Mouse (Mus musculus): ENCODE measurements at regions not wholly inside any gene's neighbourhood (a gene's known extent, or its start where the extent isn't known, plus 50 kb on each side); places are given as distances from the start of the nearest gene placed in this dataset.

- H3K4me1 ChIP-seq (replicated peaks): no peaks in the 10 kb centered on the region
- no peak for ATAC-seq
- no peak overlapping the region for H3K4me2 ChIP-seq (replicated peaks)
- 73% methylated on average over 5 of the region's 5 CpGs for WGBS
- no peak overlapping the region for H3K27ac ChIP-seq
- no peaks in the 10 kb centered on the region for H3K9me3 ChIP-seq
- H3K9ac ChIP-seq: no peak overlapping the region
- no peaks in the 10 kb centered on the region for H3K36me3 ChIP-seq
- H3K27me3 ChIP-seq (replicated peaks): no peaks in the 10 kb centered on the region
- no peak overlapping the region for H3K4me3 ChIP-seq (replicated peaks)
Measured at GRCm38 (mm10) chr17:9281891-9282290, 140.0 kb upstream of the Gm17728 start.

DNA sequence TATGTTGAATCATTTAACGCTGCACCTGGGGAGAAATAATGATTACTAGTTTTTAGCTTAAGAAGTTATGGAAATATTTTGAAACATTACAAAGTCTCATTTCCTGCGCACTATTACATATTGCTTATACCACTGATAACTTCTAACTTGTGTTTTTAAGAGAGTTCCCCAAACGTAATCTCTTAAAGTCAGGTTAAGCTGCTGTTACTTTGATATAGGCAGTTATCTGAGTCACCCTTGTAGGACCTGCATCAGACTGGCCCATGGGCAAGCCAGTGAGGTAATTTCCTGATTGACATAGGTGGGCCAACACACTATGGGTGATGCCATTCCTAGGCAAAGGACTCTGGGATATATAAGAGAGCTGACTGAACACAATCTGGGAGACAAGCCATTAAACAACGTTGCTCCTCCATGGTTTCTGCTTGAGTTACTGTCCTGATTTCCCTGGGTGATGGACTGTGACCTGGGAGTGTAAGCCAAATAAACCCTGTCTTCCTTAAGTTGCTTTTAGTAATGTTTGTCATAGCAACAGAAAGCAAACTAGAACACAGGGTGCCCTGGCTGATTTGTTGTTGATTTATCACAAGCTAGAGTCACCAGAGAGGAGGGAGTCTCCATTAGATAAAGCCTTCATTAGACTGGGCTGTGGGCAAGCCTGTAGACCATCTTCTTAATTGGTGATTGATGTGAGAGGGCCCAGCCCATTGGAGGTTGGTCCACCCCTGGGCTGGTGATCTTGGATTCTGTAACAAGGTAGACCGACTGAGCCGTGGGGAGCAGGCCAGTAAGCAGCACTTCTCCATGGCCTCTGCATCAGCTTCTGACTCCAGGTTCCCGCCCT, 139.3 kb upstream of the Gm17728 start:
- Histone ChIP-seq H3K27me3 (replicated peaks) (no peaks in the 10 kb centered on the region), H3K9me3 (no peaks in the 10 kb centered on the region), H3K4me3 (replicated peaks) (no peak overlapping the region), H3K36me3 (no peaks in the 10 kb centered on the region), H3K4me1 (replicated peaks) (no peaks in the 10 kb centered on the region), H3K9ac (no peak overlapping the region), H3K4me2 (replicated peaks) (no peak overlapping the region), H3K27ac (no peak overlapping the region)
- ATAC-seq: no peak
- 86% methylated on average over 7 of the region's 7 CpGs for WGBS

DNA sequence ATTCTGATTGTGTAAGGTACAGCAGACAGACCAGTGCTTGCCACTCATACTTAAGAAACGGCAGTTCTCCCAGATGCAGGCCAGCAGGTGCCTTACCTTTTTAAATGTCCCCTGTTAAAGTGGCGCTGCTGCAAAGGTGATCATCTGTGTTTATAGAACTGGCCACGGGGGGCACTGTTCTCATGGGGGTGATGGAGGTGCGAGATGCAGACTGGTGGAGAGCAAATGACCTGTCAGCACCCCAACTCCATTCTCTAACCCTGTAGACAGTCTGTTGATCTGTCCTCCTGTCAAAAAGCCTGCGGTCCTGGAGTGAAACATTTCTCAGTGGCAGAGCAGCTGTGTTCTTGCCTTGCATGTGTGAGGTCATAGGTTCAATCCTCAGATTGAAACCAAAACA, 135.4 kb upstream of the Gm17728 start:
- no peak overlapping the region for H3K4me3 ChIP-seq (replicated peaks)
- 56% methylated on average over 5 of the region's 5 CpGs for WGBS
- no peak for ATAC-seq
- no peak overlapping the region for H3K9ac ChIP-seq
- H3K27ac ChIP-seq: no peak overlapping the region
- no peaks in the 10 kb centered on the region for H3K9me3 ChIP-seq
- no peaks in the 10 kb centered on the region for H3K4me1 ChIP-seq (replicated peaks)
- H3K27me3 ChIP-seq (replicated peaks): no peaks in the 10 kb centered on the region
- no peak overlapping the region for H3K4me2 ChIP-seq (replicated peaks)
- no peaks in the 10 kb centered on the region for H3K36me3 ChIP-seq

- no peaks in the 10 kb centered on the region for H3K27me3 ChIP-seq (replicated peaks)
- H3K9ac ChIP-seq: no peak overlapping the region
- H3K4me3 ChIP-seq (replicated peaks): no peak overlapping the region
- no peaks in the 10 kb centered on the region for H3K9me3 ChIP-seq
- H3K4me2 ChIP-seq (replicated peaks): no peak overlapping the region
- no peaks in the 10 kb centered on the region for H3K4me1 ChIP-seq (replicated peaks)
- H3K27ac ChIP-seq: no peak overlapping the region
- no peaks in the 10 kb centered on the region for H3K36me3 ChIP-seq
- WGBS: 74% methylated on average over 6 of the region's 6 CpGs
- ATAC-seq: no peak
Measured at GRCm38 (mm10) chr17:9286834-9287233, 135.0 kb upstream of the Gm17728 start.

DNA sequence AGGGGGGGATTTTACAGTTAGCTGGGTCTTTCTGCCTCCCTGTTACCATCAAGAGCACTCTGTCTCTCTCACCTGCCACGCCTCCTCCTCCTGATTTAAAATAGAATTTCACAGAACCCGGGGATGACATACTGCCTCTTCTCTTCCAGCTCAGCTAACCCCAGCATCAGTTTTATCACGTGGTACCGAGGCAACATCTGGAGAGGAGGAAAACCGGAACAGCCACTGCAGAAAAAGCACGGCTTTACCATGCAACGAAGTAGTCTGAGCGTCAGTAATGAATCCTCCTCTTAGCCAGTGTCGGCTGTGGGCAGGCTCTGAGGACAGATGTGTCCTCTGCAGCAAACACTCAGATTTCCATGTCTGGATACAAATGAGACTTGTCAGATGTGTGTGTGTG, 134.2 kb upstream of the Gm17728 start:
- Histone ChIP-seq H3K9me3 (no peaks in the 10 kb centered on the region), H3K4me3 (replicated peaks) (no peak overlapping the region), H3K4me1 (replicated peaks) (no peaks in the 10 kb centered on the region), H3K9ac (no peak overlapping the region), H3K27ac (no peak overlapping the region), H3K27me3 (replicated peaks) (no peaks in the 10 kb centered on the region), H3K4me2 (replicated peaks) (no peak overlapping the region), H3K36me3 (no peaks in the 10 kb centered on the region)
- ATAC-seq: no peak
- 47% methylated on average over 9 of the region's 9 CpGs for WGBS

GRCm38 (mm10) chr17:9291601-9292000, 130.3 kb upstream of the Gm17728 start:
- WGBS: 45% methylated on average over 4 of the region's 4 CpGs
- Histone ChIP-seq H3K4me1 (replicated peaks) (no peaks in the 10 kb centered on the region), H3K4me2 (replicated peaks) (no peak overlapping the region), H3K27ac (no peak overlapping the region), H3K36me3 (no peaks in the 10 kb centered on the region), H3K9ac (no peak overlapping the region), H3K9me3 (no peaks in the 10 kb centered on the region), H3K27me3 (replicated peaks) (no peaks in the 10 kb centered on the region), H3K4me3 (replicated peaks) (no peak overlapping the region)
- ATAC-seq: no peak

DNA sequence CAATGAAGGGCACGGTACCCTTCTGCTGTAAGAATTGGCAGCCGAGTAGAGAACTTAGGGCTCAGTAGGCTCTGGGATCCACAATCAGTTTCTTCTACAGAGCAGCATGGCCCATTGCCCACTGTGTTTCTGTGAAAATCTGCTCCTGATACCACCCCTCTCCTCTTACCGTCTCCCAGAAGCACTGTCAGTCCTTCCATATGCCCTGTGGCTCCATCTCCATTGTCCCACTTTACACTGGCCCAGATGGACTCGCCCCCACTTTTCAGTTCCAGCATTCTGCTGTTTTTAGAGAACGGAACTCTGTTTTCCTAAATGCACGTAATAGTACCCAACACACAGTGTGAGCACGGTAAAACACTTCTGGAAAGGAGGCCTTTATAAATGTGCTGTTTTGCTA, 129.6 kb upstream of the Gm17728 start:
- no peak overlapping the region for H3K4me2 ChIP-seq (replicated peaks)
- no peaks in the 10 kb centered on the region for H3K9me3 ChIP-seq
- H3K4me1 ChIP-seq (replicated peaks): no peaks in the 10 kb centered on the region
- ATAC-seq: no peak
- H3K4me3 ChIP-seq (replicated peaks): no peak overlapping the region
- H3K36me3 ChIP-seq: no peaks in the 10 kb centered on the region
- no peaks in the 10 kb centered on the region for H3K27me3 ChIP-seq (replicated peaks)
- H3K9ac ChIP-seq: no peak overlapping the region
- 86% methylated on average over 7 of the region's 7 CpGs for WGBS
- no peak overlapping the region for H3K27ac ChIP-seq

- no peak overlapping the region for H3K27ac ChIP-seq
- H3K36me3 ChIP-seq: no peaks in the 10 kb centered on the region
- H3K4me3 ChIP-seq (replicated peaks): no peak overlapping the region
- no peak overlapping the region for H3K4me2 ChIP-seq (replicated peaks)
- no peak for ATAC-seq
- H3K9ac ChIP-seq: no peak overlapping the region
- H3K4me1 ChIP-seq (replicated peaks): no peaks in the 10 kb centered on the region
- H3K27me3 ChIP-seq (replicated peaks): no peaks in the 10 kb centered on the region
- H3K9me3 ChIP-seq: no peaks in the 10 kb centered on the region
- WGBS: 75% methylated on average over 1 of the region's 1 CpGs
Measured at GRCm38 (mm10) chr17:9296371-9296770, 125.5 kb upstream of the Gm17728 start.

GRCm38 (mm10) chr17:9298231-9298630, 123.6 kb upstream of the Gm17728 start:
- 93% methylated on average over 1 of the region's 1 CpGs for WGBS
- no peak for ATAC-seq

DNA sequence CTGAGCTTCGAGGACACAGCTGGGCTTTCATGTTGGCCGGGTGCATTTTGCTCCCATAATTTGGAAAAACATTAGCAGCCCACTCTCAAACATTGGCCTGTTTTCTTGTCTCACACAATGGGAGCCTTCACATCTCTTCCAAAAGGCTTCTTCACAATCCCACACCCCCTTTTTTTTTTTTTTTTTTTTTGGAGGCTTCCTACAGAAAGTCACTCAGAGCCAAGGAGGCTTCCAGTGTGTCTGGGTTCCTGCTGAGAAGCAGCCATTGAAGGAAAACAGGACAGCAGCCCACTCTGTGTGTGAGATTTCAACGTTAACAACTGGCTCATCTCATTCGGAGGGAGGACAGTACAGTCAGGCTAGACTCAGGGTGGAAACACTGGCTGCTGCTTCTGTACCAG, 120.8 kb upstream of the Gm17728 start:
- no peak overlapping the region for H3K4me2 ChIP-seq (replicated peaks)
- H3K4me3 ChIP-seq (replicated peaks): no peak overlapping the region
- H3K36me3 ChIP-seq: no peaks in the 10 kb centered on the region
- ATAC-seq: no peak
- no peaks in the 10 kb centered on the region for H3K4me1 ChIP-seq (replicated peaks)
- no peak overlapping the region for H3K9ac ChIP-seq
- no peak overlapping the region for H3K27ac ChIP-seq
- 42% methylated on average over 4 of the region's 4 CpGs for WGBS
- H3K27me3 ChIP-seq (replicated peaks): no peaks in the 10 kb centered on the region
- H3K9me3 ChIP-seq: no peaks in the 10 kb centered on the region

More at GRCm38 (mm10) chr17:9298231-9298630, 123.6 kb upstream of the Gm17728 start:
- H3K27ac ChIP-seq: no peak overlapping the region
- H3K9me3 ChIP-seq: no peaks in the 10 kb centered on the region
- no peaks in the 10 kb centered on the region for H3K27me3 ChIP-seq (replicated peaks)
- H3K4me1 ChIP-seq (replicated peaks): no peaks in the 10 kb centered on the region
- no peak overlapping the region for H3K4me3 ChIP-seq (replicated peaks)
- H3K9ac ChIP-seq: no peak overlapping the region
- no peak overlapping the region for H3K4me2 ChIP-seq (replicated peaks)
- no peaks in the 10 kb centered on the region for H3K36me3 ChIP-seq

DNA sequence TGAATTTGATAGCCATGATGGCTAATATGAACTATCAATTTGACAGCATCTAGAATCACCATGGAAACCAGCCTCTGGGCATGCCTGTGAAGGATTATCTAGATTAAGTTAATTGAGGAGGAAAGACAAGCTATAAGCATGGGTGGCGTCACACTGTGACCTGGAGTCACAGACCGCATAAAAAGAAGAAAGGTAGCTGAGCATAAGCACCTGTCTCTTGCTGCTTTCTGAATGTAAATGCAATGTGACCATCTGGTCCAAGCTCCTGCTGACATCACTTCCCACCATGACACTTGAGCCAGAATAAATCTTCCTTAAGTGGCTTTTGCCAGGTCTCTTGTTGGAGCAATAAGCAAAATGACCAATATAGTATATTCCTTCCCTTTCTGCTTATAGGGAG, 113.4 kb upstream of the Gm17728 start:
- ATAC-seq: no peak
- Histone ChIP-seq H3K36me3 (no peaks in the 10 kb centered on the region), H3K4me3 (replicated peaks) (no peak overlapping the region), H3K27me3 (replicated peaks) (no peaks in the 10 kb centered on the region), H3K9me3 (no peaks in the 10 kb centered on the region), H3K4me2 (replicated peaks) (no peak overlapping the region), H3K27ac (no peak overlapping the region), H3K4me1 (replicated peaks) (no peaks in the 10 kb centered on the region), H3K9ac (no peak overlapping the region)
- 83% methylated on average over 2 of the region's 2 CpGs for WGBS

DNA sequence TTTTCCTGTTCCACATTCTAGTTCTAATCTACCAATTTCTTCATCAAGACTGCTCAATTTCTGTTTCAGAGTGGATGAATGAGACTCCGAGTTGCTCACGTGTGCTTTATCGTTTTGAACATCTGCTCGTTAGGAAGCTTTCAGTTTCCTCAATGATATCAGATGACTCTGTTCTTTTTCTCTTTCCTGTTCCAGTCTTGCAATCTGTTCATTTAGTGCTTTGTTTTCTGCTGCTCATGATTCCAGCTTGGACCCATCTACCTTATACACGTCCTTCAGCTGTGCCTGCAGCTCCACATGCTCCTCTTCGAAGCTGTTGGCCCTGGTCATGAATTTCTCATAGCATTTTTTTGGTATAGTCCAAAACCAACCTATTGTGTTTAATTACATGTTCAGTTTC, 99.1 kb upstream of the Gm17728 start:
- ATAC-seq: no peak
- no peaks in the 10 kb centered on the region for H3K9me3 ChIP-seq
- H3K27ac ChIP-seq: no peak overlapping the region
- 80% methylated on average over 6 of the region's 6 CpGs for WGBS
- H3K4me3 ChIP-seq (replicated peaks): no peak overlapping the region
- no peaks in the 10 kb centered on the region for H3K4me1 ChIP-seq (replicated peaks)
- no peaks in the 10 kb centered on the region for H3K36me3 ChIP-seq
- H3K4me2 ChIP-seq (replicated peaks): no peak overlapping the region
- no peaks in the 10 kb centered on the region for H3K27me3 ChIP-seq (replicated peaks)
- no peak overlapping the region for H3K9ac ChIP-seq

- Histone ChIP-seq H3K27me3 (replicated peaks) (no peaks in the 10 kb centered on the region), H3K4me2 (replicated peaks) (no peak overlapping the region), H3K9me3 (no peaks in the 10 kb centered on the region), H3K27ac (no peak overlapping the region), H3K4me1 (replicated peaks) (no peaks in the 10 kb centered on the region), H3K4me3 (replicated peaks) (no peak overlapping the region), H3K36me3 (no peaks in the 10 kb centered on the region), H3K9ac (no peak overlapping the region)
- no peak for ATAC-seq
- WGBS: 85% methylated on average over 4 of the region's 4 CpGs
Measured at GRCm38 (mm10) chr17:9328886-9329455, 92.9 kb upstream of the Gm17728 start.

Data from intestine, embryonic 15.5 days (tissue).